Mouse (Mus musculus): ENCODE data around the gene Ctf2. TPM values are rescaled to one million over a fixed set of nuclear protein-coding genes. Genes with fewer than 3 reads are reported as not detected.

The Ctf2 gene
- total RNA-seq, 2 experiments from 2014 or later, result not detected

GRCm38 (mm10) chr7:127686740-127687449 lies 45.1 kb downstream of the Ctf2 start:
- DNase-seq (ENCODE audit: low spot score in 2 of 2), result no peak

- DNase-seq (ENCODE audit: low spot score in 2 of 2), result no peak
Observed at GRCm38 (mm10) chr7:127685304-127686018, 46.5 kb downstream of the Ctf2 start.

- DNase-seq (ENCODE audit: low spot score in 2 of 2), result no peak
Observed at GRCm38 (mm10) chr7:127681888-127682553, 49.9 kb downstream of the Ctf2 start.

GRCm38 (mm10) chr7:127680541-127680940 lies 51.4 kb downstream of the Ctf2 start:
- no peak for DNase-seq (ENCODE audit: low spot score in 2 of 2)

GRCm38 (mm10) chr7:127678811-127679210 lies 53.2 kb downstream of the Ctf2 start:
- DNase-seq (ENCODE audit: low spot score in 2 of 2), result no peak

GRCm38 (mm10) chr7:127677609-127678008 lies 54.4 kb downstream of the Ctf2 start:
- DNase-seq (ENCODE audit: low spot score in 2 of 2), result no peak

GRCm38 (mm10) chr7:127677077-127677476 lies 54.9 kb downstream of the Ctf2 start:
- peak; percentile 20 to 36 for DNase-seq (ENCODE audit: low spot score in 2 of 2)

GRCm38 (mm10) chr7:127675391-127675811 lies 56.6 kb downstream of the Ctf2 start:
- peak in 1 of 2 experiments; percentile 14 for DNase-seq (ENCODE audit: low spot score in 2 of 2)

GRCm38 (mm10) chr7:127674977-127675376 lies 57.0 kb downstream of the Ctf2 start:
- peak; percentile 81 to 92 for DNase-seq (ENCODE audit: low spot score in 2 of 2)

GRCm38 (mm10) chr7:127672776-127673175 lies 59.2 kb downstream of the Ctf2 start:
- no peak for DNase-seq (ENCODE audit: low spot score in 2 of 2)

GRCm38 (mm10) chr7:127671880-127672774 lies 59.8 kb downstream of the Ctf2 start:
- DNase-seq (ENCODE audit: low spot score in 2 of 2), result no peak

Small RNAs within 50 kb of the gene (microRNA-seq; reads per million reads assigned to microRNA genes)
- 0 reads per million in 2 experiments for gene Mir762

Other genes starting within 250 kb of the Ctf2 start
- 100 to 1,000 TPM; 104 to 115 TPM for gene Srcap, start 220.2 kb downstream of the Ctf2 start, total RNA-seq (2021)
- gene Gm42715, start 212.6 kb downstream of the Ctf2 start, total RNA-seq (2021), result 10 to 100 TPM in 1 of 2 experiments, 1 to 10 TPM in 1; 9.8 to 11.0 TPM
- 1 to 10 TPM in 1 of 2 experiments, under 1 TPM in 1; 0.94 to 2.2 TPM for gene Tmem265, start 170.8 kb downstream of the Ctf2 start, total RNA-seq (2021)
- 10 to 100 TPM; 79.5 to 83.7 TPM for gene Phkg2, start 158.8 kb downstream of the Ctf2 start, total RNA-seq (2021)
- gene Ccdc189, start 143.6 kb downstream of the Ctf2 start, total RNA-seq (2021), result 10 to 100 TPM in 1 of 2 experiments, 1 to 10 TPM in 1; 9.3 to 12.4 TPM
- gene Rnf40, start 143.4 kb downstream of the Ctf2 start, total RNA-seq (2021), result 10 to 100 TPM; 69.9 to 72.1 TPM
- gene Zfp629, start 116.4 kb downstream of the Ctf2 start, total RNA-seq (2021), result 10 to 100 TPM; 21.3 to 22.6 TPM
- 10 to 100 TPM; 30.3 to 38.0 TPM for gene Bcl7c, start 23.2 kb downstream of the Ctf2 start, total RNA-seq (2021)
- gene Ctf1, start 19.4 kb downstream of the Ctf2 start, total RNA-seq (2021), result 1 to 10 TPM; 3.2 to 5.4 TPM
- gene Fbxl19, start 12.4 kb upstream of the Ctf2 start, total RNA-seq (2021), result 10 to 100 TPM; 73.0 to 73.5 TPM
- gene Orai3, start 37.6 kb upstream of the Ctf2 start, total RNA-seq (2021), result 10 to 100 TPM; 22.4 to 22.7 TPM
- 10 to 100 TPM; 38.2 to 41.8 TPM for gene Setd1a, start 44.5 kb upstream of the Ctf2 start, total RNA-seq (2021)
- 1 to 10 TPM; 4.1 to 4.7 TPM for gene Gm49388, start 53.4 kb upstream of the Ctf2 start, total RNA-seq (2021)
- 1 to 10 TPM; 5.9 to 6.6 TPM for gene Hsd3b7, start 68.4 kb upstream of the Ctf2 start, total RNA-seq (2021)
- gene Stx4a, start 92.1 kb upstream of the Ctf2 start, total RNA-seq (2021), result 10 to 100 TPM; 51.4 to 59.6 TPM
- 100 to 1,000 TPM; 341 to 360 TPM for gene Stx1b, start 92.4 kb upstream of the Ctf2 start, total RNA-seq (2021)
- gene Zfp646, start 144.1 kb upstream of the Ctf2 start, total RNA-seq (2021), result 10 to 100 TPM; 28.1 to 29.0 TPM
- gene Zfp668, start 144.7 kb upstream of the Ctf2 start, total RNA-seq (2021), result 10 to 100 TPM; 22.4 to 23.9 TPM
- 1 to 10 TPM in 1 of 2 experiments, under 1 TPM in 1; 0.98 to 1.4 TPM for gene Prss53, start 158.8 kb upstream of the Ctf2 start, total RNA-seq (2021)
- not detected for gene Gm21974, start 163.3 kb upstream of the Ctf2 start, total RNA-seq (2021)
- 10 to 100 TPM; 20.2 to 24.7 TPM for gene Vkorc1, start 163.5 kb upstream of the Ctf2 start, total RNA-seq (2021)
- 10 to 100 TPM; 38.5 to 48.9 TPM for gene Bckdk, start 171.9 kb upstream of the Ctf2 start, total RNA-seq (2021)
- gene Kat8, start 180.3 kb upstream of the Ctf2 start, total RNA-seq (2021), result 10 to 100 TPM; 24.0 to 30.0 TPM
- under 1 TPM in 1 of 2 experiments, not detected in 1; 0.60 TPM for gene Prss8, start 197.9 kb upstream of the Ctf2 start, total RNA-seq (2021)
- 10 to 100 TPM; 12.2 to 12.4 TPM for gene Prss36, start 214.6 kb upstream of the Ctf2 start, total RNA-seq (2021)
- gene Fus, start 235.3 kb upstream of the Ctf2 start, total RNA-seq (2021), result 100 to 1,000 TPM; 328 to 375 TPM

Measured in layer of hippocampus, postnatal 14 days (tissue).